Mouse (Mus musculus) testis, postnatal 14 days (tissue): ENCODE measurements around the gene Scrn1.

ENCODE experiments used
- DNase-seq: peaks from one replicate; pipeline ENCODE4 v3.0.0; 2021; ENCODE audit warnings: low spot score

The Scrn1 gene

DNA sequence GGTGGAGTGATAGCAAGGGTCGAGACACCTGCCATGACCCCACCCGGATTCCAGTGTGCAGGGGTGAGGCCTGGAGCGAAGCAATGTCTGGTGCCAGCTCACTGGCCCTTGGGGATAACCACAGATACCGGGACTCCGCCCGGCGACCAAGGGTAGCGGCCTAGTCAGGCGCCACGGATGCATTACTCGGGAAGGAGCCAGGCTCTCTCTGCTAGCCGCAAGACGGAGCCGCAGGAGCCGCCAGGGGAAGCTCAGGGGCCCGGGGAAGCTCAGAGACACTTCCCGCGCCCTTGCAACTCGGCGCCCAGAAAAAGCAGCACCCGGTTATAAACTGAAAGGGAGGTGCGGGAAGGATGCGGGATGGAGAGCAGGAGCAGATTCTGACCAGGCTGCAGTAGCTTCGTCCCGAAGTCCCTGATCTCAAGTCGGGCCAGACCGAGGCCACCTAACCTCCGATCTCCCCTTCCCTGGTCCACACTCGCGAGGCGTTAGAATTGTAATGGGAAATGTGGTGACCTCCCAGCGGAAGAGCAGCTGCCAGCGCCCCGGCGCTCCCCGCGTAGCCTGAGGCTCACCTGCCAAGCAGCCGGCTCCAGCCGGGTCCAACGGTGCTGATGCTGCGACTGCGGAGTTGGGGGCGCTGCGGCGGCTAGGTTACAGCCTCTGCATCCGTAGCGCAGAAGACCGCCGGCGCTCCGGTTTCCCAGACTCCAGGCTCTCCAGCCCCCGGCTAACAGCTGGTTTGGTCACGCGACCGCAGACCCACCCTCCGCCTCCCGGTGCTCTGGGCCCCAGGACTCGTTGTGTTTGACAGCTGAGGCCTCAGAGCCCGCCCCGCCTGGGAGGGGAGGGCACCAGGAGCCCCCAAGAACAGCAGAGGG is at the start of gene Scrn1:
Gene Scrn1 (minus strand): TSS at position 825 of the 881 bp plus-strand sequence.
- DNase-seq, result peak; percentile 68

DNA sequence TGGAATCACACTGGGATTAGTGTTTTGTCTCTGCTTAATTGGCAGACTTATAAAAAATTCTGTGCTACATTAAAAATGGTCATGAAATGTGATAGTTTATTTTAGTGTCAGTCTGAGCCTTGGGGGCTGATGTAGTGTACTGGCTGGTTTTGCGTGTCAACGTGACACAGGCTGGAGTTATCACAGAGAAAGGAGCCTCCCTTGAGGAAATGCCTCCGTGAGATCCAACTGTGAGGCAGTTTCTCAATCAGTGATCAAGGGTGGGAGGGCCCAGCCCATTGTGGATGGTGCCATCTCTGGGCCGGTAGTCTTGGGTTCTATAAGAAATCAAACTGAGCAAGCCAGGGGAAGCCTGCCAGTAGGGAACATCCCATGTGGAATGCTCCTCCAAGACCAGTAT is 40.0 kb upstream of the Scrn1 start:
- no peak for DNase-seq

DNA sequence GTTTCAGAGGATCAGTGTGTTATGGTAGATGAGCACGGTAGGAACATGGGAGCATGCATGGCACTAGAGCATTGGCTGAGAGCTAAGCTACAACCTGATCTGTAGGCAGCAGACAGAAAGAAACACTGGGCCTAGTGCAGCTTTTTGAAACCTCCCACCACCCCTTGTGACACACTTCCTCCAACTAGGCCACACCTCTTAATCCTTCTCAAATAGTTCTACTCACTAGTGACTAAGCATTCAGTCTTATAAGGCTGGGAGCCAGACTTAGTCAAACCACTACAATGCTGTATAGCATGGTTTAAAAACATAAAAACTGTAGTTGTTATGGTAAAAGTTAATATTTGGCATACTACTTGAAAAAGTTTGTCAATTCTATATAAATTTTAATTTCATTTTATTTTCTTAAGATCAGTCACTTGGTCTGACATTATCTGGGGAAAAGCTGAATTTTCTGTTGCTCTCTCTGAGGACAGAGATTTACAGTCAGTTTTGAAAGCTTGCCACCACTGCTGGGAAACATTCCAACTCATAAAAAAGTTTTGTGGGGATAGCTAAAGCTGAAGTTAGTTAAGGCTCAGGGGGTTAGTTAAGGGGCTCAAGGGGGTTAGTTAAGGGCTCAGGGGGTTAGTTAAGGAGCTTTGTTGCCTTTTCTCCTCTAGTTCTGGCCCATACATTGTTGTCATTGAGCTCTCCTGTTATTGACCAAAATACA is 37.9 kb upstream of the Scrn1 start:
- DNase-seq, result no peak

DNA sequence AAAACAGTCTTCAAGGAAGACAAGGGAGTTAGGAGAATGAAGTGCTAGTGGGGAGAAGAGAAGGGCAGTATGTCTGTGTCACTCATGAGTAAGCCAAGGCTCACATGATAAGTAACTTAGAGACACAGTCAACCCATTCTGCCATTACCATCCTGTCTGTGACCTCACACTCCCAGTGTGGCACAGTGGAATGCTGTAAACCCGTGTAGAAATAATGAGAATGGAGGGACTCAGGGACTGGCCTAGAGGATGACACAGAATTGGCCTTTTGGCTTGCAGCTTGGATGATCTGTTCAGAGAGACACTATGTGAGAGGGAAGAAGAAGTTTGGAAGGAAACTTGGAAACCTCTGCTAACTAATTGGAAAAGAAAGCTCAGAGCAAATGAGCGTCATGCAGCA is 36.6 kb upstream of the Scrn1 start:
- DNase-seq, result no peak

- DNase-seq, result no peak
Observed at GRCm38 (mm10) chr6:54600681-54601347, 34.5 kb upstream of the Scrn1 start.

DNA sequence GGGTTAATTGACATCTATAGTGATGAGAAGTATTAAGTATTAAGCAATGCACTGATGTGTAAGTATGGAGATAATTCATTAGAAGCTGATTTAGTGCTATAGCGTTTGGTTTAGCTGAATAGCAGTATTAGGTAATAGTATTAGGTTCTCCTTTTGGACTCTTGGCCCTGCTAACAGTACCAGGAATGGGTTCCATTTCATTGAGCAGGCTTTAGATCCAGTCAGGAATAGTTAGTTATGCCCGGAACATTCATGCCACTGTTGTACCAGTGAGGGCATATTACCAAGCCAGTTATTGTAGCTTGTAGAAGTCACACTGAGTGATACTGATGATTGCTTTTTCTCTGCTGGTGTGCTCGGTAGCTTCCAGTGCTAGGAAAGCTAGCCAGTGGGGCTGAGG is 31.4 kb upstream of the Scrn1 start:
- no peak for DNase-seq

DNA sequence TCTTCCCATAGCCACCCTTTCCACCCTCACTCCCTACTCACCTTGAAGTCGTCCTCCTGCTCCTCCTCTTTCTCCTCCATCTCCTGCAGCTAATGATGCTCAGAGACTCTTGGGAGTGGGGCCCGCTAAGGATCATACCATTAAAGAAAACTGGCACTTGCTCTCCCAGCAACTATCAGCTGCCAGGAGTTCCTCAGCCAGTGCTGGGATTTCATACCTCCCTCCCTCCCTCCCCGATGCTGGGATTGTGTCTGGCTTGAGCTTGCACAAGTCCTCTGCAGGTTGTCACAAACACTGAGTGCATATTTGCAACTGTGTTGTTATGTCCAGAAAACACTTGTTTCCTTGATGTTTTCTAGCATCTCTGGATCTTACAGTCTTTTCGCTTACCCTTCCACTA is 30.9 kb upstream of the Scrn1 start, which contains the start of gene Fkbp14:
Gene Fkbp14 (minus strand): TSS at position 101 of the 400 bp plus-strand sequence.
- no peak for DNase-seq

DNA sequence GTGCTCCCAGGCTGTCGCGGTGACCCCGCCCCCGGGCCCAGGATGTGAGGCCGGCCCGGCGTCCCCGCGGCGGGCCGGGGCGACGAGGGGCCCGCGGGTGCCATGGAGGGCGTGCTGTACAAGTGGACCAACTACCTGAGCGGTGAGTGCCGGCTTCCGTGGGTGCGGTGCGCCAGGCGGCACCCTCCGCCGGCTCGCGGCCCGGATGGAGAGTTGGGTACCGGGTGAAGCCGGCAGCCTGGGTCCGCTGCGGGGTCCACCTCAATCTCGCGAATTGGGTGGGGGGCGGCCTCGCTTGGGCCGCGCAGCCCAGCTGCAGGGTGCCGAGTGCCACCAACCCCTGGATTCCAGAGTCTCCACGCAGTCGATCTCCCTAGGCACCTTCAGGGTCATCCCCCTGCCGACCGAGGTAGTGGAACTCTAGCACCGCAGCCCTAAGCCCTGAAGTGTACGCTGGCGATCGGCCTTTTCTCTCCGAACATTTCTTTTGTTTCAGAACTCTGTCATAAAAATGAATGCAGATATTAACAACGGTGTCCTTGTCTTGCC is 29.1 kb upstream of the Scrn1 start:
- DNase-seq, result no peak

GRCm38 (mm10) chr6:54594469-54595329 is 28.4 kb upstream of the Scrn1 start, which contains the start of gene Plekha8:
Gene Plekha8 (plus strand): TSS chr6:54595111.
- DNase-seq, result peak; percentile 91

DNA sequence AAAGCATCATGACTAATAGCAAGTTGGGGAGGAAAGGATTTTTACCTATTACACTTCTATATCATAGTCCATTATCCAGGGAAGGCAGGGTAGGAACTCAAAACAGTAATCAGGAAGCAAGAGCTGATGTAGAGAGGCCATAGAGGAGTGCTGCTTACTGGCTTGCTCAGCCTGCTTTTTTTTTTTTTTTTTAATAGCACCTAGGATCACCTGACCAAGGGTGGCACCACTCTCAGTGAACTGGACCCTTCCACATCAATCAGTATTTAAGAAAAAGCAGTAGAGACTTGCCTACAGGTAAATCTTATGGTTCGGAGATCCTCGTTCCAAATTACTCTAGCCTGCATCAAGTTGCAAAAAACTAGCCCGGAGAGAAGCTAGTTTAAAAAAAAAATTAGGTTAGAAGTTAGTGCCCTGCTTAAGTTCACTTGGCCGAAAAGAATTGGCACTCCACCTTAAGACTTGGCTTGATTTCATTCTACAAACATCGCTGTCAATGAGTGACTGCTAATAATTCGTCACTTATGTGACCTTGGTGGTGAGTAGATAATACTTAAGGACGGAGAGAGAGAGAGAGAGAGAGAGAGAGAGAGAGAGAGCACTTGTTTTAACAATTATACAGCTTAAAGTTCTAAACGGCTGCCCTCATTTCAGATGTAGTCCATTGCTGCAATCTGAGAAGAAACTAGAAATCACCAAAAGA is 27.6 kb upstream of the Scrn1 start:
- DNase-seq, result no peak

GRCm38 (mm10) chr6:54592938-54593535 is 26.7 kb upstream of the Scrn1 start:
- peak; percentile 89 for DNase-seq

DNA sequence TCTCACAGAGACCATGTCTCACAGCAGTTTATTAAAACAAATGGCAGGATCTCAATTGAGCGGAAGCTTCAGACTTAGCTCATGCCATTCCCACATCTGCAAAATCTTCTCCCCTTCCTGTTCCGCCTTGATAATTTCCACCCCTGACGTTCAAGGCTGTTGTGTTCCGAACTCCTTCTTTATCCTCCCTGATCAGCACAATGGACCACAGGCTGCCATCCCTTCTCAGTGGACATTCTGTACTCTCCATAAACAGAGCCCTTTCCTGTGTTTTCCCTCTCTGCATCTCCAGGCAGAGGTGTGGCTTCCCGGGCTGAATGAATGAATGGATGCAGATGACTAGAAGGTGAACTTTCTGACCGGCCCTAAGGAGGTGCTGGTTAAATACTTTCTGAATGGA is 25.5 kb upstream of the Scrn1 start:
- DNase-seq, result peak; percentile 36

- DNase-seq, result no peak
Observed at GRCm38 (mm10) chr6:54590691-54591090, 24.4 kb upstream of the Scrn1 start.

GRCm38 (mm10) chr6:54588212-54588611 is 21.9 kb upstream of the Scrn1 start:
- no peak for DNase-seq

DNA sequence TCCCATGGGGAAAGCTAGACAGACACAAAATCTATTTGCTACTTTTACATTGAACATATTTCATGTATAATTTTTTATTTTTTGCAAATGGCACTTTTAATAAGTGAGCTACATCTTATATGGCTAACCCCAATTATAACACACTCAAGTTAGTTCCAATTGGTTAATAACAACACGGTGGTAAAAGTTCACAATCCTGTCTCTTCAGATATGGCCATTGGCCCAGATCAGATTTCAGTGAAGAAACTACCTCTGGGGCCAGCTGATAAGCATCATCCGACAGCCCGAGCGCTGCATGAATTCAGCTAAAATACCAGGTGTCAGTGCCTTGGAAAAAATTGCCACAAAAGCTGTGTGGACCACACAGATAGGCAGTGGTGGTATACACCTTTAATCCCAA is 21.4 kb upstream of the Scrn1 start:
- DNase-seq, result no peak

DNA sequence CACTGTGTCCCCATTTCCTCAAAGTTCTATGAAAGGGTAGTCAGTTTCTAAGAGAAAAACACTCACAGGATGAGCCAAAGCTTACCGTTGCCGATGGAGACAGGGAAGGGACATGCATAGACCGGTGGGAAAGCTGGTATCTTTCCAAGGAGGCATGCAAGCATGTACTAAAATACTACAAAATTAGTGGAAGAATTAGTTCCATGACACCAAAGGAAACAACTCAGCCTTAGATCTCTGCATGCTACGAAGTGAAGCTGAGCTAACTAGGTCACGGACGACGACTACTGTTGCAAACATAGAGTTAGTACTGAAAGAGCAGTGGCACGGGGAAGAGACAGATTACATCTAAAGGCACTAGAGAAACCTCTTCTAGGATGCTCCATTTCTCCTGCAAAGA is 20.6 kb upstream of the Scrn1 start:
- DNase-seq, result no peak

DNA sequence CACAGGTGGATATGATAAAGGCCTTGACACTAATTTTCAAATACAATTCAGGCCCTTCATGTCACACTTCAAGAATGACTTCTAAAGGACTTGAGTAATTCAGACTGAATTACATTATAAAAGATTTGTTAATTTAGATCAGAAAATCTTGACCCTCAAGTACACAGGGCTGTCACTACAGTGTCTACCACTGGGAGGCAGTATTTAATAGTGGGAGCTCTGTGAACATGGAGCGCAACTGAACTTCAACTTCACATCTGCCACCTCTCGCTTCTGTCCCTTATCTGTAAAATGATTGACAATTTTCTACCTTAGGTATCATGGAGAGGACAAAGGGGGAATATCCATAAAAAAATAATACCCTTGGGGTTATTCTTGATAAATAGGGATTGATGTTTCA is 19.9 kb upstream of the Scrn1 start:
- DNase-seq, result no peak

- peak; percentile 78 for DNase-seq
Observed at GRCm38 (mm10) chr6:54573218-54573955, 7.1 kb upstream of the Scrn1 start.

GRCm38 (mm10) chr6:54569776-54570175 is 3.5 kb upstream of the Scrn1 start:
- no peak for DNase-seq

DNA sequence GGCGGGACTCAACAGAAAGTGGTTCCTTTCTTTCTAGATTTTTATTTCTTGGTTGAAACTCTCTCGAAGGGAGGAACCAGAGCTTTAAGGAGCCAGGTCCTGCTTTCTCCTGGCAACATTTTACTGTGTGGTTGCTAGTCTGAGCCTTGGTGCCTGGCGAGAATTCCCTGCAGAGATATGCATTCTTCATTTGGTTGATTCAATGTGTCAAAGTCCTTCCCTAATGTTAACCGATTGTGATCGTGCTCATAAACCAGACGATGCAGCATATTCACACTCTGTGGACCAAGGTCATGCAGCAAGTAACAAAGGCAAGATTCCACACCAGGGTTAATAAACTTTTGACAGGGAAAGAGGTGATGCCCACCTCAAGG is 244 bp upstream of the Scrn1 start:
- no peak for DNase-seq
